Mouse (Mus musculus) left cerebral cortex, postnatal 10 days (tissue): ENCODE results near the gene Xpa. TPM values are rescaled to one million over a fixed set of nuclear protein-coding genes. Genes with fewer than 3 reads are reported as not detected.

Experiments
- DNase-seq, 2 experiments: peaks; one replicate each; pipeline ENCODE4 v3.0.0; 2021 to 2022; ENCODE audit warnings: low spot score in 2 of 2, mixed read lengths in 1 of 2; ENCODE audit errors: extremely low spot score in 1 of 2
- intact Hi-C: fragments of 180-260 bp; cut with DNase I; formaldehyde crosslinking; loops from one replicate; pipeline ENCODE4 v1.15.1; 2025
- total RNA-seq, 2 experiments: library from RNA; stranded (reverse); gene quantifications; 2 replicates each; pipeline ENCODE4 v1.2.3; 2021

Xpa gene
- total RNA-seq, 2 experiments from 2014 or later, result 14.6 to 16.2 TPM

DNA sequence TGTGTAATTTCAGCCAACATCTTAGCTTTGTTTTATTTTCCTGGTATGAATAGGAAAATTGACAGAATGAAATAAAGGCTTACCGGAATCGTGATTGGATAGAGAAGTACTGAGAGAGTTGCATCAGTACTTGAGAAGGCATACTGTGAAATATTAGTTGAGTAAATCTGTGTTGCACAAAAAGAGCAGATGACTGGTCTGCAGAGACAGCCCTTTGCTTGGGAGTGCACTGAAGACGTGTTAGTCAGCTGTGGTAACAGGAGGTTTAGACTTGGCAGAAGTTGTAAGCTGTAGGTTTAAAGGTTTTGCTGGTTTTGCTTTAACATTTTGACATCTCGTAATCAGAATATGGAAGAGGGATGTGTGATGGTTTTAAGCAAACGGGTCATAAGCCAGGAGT, 30.3 kb downstream of the Xpa start:
- no peak for DNase-seq
- intact Hi-C loops, result no loop called here

GRCm38 (mm10) chr4:46164027-46164426, 32.1 kb downstream of the Xpa start:
- intact Hi-C loops, result no loop called here
- DNase-seq, result no peak

- no peak for DNase-seq
- intact Hi-C loops, result no loop called here
Measured at GRCm38 (mm10) chr4:46151903-46152544, 44.1 kb downstream of the Xpa start.

DNA sequence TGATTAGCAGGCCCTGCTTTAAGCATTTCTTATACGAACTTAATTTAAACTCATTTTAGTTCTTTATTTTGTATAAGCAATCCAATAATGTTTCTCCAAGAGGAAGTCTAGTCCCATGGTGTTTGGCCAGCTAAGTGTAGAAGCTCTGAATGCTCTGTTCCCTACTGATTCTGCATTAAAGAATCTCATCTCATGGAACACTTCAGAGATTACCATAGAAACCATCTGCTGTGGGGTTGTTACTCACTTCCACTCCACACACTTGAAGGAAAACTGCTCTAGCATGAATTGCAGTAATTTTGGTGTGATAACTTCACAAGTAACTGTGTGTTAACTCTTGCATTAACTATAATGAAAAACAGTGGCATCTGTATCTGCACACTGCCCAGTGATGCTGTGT, 49.2 kb downstream of the Xpa start:
- DNase-seq, result peak in 1 of 2 experiments; percentile 20
- intact Hi-C loops, result no loop called here

DNA sequence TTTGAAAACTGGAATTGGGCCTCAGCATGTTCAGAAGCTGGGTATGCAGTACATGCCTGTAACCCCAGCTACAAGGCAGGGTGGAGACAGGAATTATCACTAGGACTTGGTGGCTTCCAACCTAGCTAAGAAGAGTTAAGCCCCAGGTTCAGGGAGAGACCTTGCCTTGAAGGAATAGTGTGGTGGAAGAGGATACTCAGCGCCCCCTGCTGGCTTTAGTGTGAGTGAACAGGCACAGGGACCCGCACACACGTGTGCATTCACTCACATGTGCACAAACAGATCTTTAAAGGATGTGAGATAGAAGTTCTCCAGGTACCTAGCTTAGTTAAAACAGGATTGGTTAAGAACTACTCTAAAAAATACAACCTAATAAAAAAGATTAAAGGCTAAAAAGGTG, 51.8 kb downstream of the Xpa start:
- intact Hi-C loops, result no loop called here
- no peak for DNase-seq

DNA sequence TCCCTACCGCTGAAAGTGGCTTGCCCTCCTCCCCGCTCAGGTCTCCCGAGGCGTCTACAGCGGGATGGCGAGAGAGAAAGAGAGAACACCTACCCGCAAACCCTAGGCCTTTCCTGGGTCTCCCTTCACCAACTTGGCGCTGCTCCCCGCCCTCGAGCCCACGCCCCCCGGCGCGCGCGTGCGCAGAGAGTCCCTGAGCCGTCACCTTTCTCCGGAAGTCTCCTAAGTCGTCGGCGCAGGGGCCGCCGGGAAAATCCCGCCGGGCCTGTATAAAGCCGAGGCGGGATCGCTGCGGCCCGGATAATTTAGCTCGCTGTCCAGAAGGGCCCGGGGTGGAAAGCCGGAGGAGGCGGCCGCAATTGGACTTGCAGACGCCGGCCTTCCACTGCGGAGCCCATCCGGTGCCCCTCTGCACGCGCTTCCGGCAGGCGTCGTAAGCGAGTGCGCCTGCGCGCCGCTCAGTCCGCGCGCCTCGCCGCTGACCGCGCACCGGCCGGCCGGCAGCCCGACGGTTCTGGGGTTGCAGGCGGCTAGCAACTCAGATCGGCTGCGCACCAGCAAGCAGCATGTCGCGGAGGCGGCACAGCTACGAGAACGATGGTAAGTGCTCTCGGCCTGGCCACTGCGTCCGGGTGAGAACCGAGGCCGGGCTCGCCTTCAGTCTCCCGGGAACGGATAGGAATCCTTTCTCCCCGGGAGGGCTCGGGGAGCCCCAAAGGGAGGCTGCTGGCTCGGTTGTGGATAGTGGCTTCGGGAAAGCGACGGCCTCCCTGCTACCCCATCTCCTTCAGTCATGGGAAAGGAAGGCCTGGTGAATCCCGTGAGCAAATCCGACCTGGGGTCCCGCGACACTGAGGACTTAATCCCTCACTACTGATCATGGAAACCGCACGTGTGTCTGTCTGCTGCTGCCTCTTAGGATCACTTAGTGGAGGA, 57.6 kb downstream of the Xpa start, which contains the start of the genes Ncbp1 and Tstd2:
Ncbp1 (plus strand) TSS at position 327 of the 936 bp plus-strand sequence.
Tstd2 (minus strand) TSS at position 408 of the 936 bp plus-strand sequence.
- DNase-seq, result peak; percentile 82 to 93
- intact Hi-C loops, result no loop called here

- no peak for DNase-seq
- intact Hi-C loops, result no loop called here
Measured at GRCm38 (mm10) chr4:46137629-46138286, 58.4 kb downstream of the Xpa start.

GRCm38 (mm10) chr4:46131791-46132190, 64.3 kb downstream of the Xpa start:
- DNase-seq, result no peak
- intact Hi-C loops, result no loop called here

GRCm38 (mm10) chr4:46130221-46130620, 65.9 kb downstream of the Xpa start:
- intact Hi-C loops, result no loop called here

GRCm38 (mm10) chr4:46129311-46130004, 66.7 kb downstream of the Xpa start:
- intact Hi-C loops, result loop anchor here (10.0 kb wide), 1 partner anchor 705 kb away; no protein-coding TSS in a partner anchor

More at GRCm38 (mm10) chr4:46130221-46130620, 65.9 kb downstream of the Xpa start:
- DNase-seq, result peak in 1 of 2 experiments; percentile 46

GRCm38 (mm10) chr4:46126541-46126940, 69.6 kb downstream of the Xpa start:
- peak; percentile 75 to 79 for DNase-seq
- intact Hi-C loops, result loop anchor here (10.0 kb wide), 1 partner anchor 702 kb away; no protein-coding TSS in a partner anchor

More at GRCm38 (mm10) chr4:46129311-46130004, 66.7 kb downstream of the Xpa start:
- DNase-seq, result no peak

- intact Hi-C loops, result loop anchor here (10.0 kb wide), 1 partner anchor 699 kb away; no protein-coding TSS in a partner anchor
Measured at GRCm38 (mm10) chr4:46123358-46123757, 72.8 kb downstream of the Xpa start.

GRCm38 (mm10) chr4:46120767-46121166, 75.3 kb downstream of the Xpa start:
- no peak for DNase-seq
- intact Hi-C loops, result loop anchor here (10.0 kb wide), 1 partner anchor 696 kb away; no protein-coding TSS in a partner anchor

More at GRCm38 (mm10) chr4:46123358-46123757, 72.8 kb downstream of the Xpa start:
- DNase-seq, result no peak

DNA sequence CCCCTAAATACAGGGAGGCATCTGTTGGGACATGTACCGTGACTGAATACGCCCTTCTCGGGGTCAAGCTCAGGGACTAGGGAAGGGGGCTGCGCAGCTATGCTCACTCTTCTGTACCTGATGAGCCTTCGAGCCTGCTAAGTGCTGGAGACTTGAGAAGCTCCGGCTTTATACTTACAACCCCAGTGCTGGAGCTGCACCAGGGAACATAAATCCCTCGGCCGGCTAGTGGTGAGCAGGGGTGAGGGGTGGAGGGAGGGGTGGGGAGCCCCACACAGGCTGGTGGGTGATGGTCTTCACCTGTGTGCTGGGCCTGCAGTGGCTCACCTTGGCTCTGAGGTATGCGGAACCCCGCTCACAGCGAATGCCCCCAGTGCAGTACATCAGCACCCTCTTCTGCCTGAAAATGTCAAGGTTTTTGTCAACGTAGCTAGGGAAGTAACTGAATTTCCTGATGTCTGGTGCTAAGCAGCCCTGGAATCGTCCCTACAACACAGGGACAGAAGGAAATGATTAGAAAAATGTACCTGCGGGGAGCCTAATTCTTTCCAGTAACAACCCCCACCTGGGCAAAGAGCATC, 76.5 kb downstream of the Xpa start:
- intact Hi-C loops, result loop anchor here (5.0 to 10.0 kb wide), 2 partner anchors 82 to 695 kb away; partner anchors contain the start of gene Tmod1
- no peak for DNase-seq

- no peak for DNase-seq
- intact Hi-C loops, result loop anchor here (5.0 kb wide), 1 partner anchor 80 kb away; the partner anchor contains the start of gene Tmod1
Measured at GRCm38 (mm10) chr4:46117536-46117935, 78.6 kb downstream of the Xpa start.

DNA sequence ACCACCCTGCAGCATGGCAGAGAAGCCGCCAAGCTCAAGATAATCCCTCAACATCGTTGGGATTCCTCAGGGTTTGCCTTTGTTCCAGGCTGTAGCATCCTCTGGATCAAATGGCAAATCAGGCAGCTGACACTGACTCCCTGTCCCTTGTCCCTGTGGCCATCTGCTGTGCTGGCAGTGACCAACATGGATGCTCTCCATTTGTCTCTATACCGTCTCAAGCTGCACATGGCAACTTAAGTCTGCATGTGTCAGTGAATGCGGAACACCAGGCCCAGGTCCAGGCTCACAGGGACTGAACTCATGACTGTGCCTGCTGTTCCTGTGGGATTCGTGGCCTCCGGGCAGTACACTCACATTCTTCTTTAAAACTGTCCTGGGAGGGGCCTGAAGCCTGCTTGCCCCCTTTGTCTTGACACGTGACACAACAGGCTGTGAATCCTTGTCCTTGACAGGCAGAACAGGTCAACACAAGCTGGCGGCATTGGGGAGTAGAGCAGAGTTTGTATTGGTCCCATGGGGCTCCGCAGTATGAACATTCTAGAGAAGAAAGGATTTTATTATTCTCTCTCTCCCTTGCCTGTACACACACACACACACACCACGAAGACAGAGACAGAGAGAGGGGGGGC, 79.5 kb downstream of the Xpa start:
- DNase-seq, result no peak
- intact Hi-C loops, result loop anchor here (5.0 kb wide), 1 partner anchor 79 kb away; the partner anchor contains the start of gene Tmod1

- intact Hi-C loops, result loop anchor here (5.0 kb wide), 1 partner anchor 78 kb away; the partner anchor contains the start of gene Tmod1
- no peak for DNase-seq
Measured at GRCm38 (mm10) chr4:46115308-46115707, 80.8 kb downstream of the Xpa start.
